Mouse (Mus musculus): ENCODE results near the gene Boll.
"Not testable (repeated sequence)": the region's sequence is repeated elsewhere in the genome, so short reads cannot be mapped to it uniquely, and the experiment has no call there.

DNA sequence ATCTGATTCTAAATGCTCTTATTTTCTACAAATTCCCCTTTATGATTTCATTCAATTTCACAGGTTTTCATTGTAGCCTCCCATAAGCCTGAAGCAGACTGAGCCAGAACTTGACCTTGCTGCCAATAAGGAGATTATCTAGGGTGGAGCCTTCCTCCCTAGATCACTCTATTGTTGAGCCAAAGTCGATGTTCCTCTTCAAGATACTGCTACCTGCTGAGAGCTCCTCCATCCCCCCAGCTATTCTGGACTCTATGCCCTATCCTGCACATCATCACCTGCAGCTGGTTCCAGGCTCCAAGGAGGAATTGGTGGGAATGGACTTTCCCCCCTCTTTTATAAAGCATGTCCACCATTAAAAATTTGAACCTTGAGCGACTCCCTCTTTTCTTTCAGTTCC is 11.4 kb downstream of the Boll start:
- TF ChIP-seq POLR2A (IDR thresholded peaks at IDR 0.05; ENCODE audit: borderline replicate concordance, extremely low read depth, insufficient read depth, insufficient read length, poor library complexity, severe bottlenecking); CTCF (IDR thresholded peaks at IDR 0.05; ENCODE audit: borderline replicate concordance, extremely low read depth, insufficient read depth, insufficient read length): not testable (repeated sequence)
